Mouse (Mus musculus): ENCODE results near the gene Ddb2. TPM values are rescaled to one million over a fixed set of nuclear protein-coding genes. Genes with fewer than 3 reads are reported as not detected.
A peak's percentile ranks its signal among the peaks of the same experiment; 100 is the strongest.

Gene Ddb2
- polyA plus RNA-seq, 1 experiment = not detected

DNA sequence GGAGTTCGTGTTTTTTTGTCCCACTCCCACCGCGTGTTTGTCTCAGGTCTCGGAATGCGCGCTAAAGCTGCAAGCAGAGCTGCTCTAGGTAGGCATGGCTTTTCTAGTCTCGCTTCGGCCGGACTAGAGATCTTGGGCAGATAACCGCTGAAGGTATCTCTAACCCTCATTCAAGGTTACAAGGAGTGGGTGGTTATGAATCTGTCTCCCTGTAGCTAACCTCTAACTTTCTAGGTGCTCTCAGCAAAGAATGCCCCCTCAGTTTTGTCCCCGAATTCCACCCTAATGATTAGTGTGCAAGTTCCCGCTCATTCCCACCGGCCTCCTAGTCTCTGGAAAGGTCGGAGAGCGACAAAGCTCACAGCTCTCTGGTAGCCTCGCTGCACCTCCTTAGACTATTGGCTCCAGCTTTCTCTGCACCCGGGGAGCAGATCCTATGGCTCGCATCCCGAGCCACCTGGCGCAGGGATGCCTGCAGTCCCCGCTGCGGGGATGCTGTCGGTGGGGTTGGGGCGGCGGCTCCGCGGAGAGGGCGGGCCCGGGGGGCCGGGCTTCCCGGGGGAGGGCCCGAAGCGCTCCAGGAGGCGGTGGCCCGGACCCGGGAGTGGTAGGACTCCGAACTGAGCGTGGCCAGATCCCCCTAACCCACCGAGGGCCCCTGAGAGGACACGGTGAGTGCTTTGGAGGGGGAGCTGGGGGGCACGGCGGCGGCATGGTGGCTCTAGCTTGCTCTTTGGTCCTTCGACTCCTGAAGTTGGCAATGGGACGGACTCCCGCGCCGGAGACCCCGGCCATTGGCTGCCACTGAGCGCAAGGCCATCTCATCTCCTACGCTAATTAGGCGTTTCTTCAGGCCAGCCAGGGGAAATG, 19.7 kb upstream of the Ddb2 start:
- WGBS = 1% methylated on average over 52 of the region's 52 CpGs
- H3K4me1 ChIP-seq (ENCODE audit: control insufficient read depth, insufficient read depth, low read length) = peaks cover 18% of the 10 kb centered on the region
- H3K27ac ChIP-seq (ENCODE audit: insufficient read depth, low read depth, low read length) = no peak overlapping the region
- no peak for TF ChIP-seq CTCF (IDR thresholded peaks at IDR 0.05; ENCODE audit: insufficient read depth, low read depth, low read length)
- TF ChIP-seq POLR2A (IDR thresholded peaks at IDR 0.05; ENCODE audit: insufficient read depth, low read depth, low read length) = 0 out of 2 replicates have a peak, but pooled peaks have one; percentile 27
- H3K4me3 ChIP-seq (ENCODE audit: insufficient read depth, low read depth, low read length) = peak overlapping the region; percentile 53

GRCm38 (mm10) chr2:91255661-91256150, 18.9 kb upstream of the Ddb2 start, which contains the start of gene Pacsin3:
Pacsin3 (plus strand) TSS chr2:91255954.
- 4% methylated on average over 27 of the region's 27 CpGs for WGBS
- TF ChIP-seq CTCF (IDR thresholded peaks at IDR 0.05; ENCODE audit: insufficient read depth, low read depth, low read length) (no peak), POLR2A (IDR thresholded peaks at IDR 0.05; ENCODE audit: insufficient read depth, low read depth, low read length) (no peak)

GRCm38 (mm10) chr2:91254725-91255380, 18.1 kb upstream of the Ddb2 start:
- H3K27ac ChIP-seq (ENCODE audit: insufficient read depth, low read depth, low read length) = no peak overlapping the region
- WGBS = 64% methylated on average over 8 of the region's 8 CpGs
- H3K4me3 ChIP-seq (ENCODE audit: insufficient read depth, low read depth, low read length) = no peak overlapping the region
- TF ChIP-seq CTCF (IDR thresholded peaks at IDR 0.05; ENCODE audit: insufficient read depth, low read depth, low read length) = no peak
- no peak for TF ChIP-seq POLR2A (IDR thresholded peaks at IDR 0.05; ENCODE audit: insufficient read depth, low read depth, low read length)
- H3K4me1 ChIP-seq (ENCODE audit: control insufficient read depth, insufficient read depth, low read length) = peaks cover 18% of the 10 kb centered on the region

More at GRCm38 (mm10) chr2:91255661-91256150, 18.9 kb upstream of the Ddb2 start, which contains the start of gene Pacsin3:
- Histone ChIP-seq H3K4me1 (ENCODE audit: control insufficient read depth, insufficient read depth, low read length) (peaks cover 18% of the 10 kb centered on the region), H3K4me3 (ENCODE audit: insufficient read depth, low read depth, low read length) (peak within 1 kb of the TSS; percentile 53), H3K27ac (ENCODE audit: insufficient read depth, low read depth, low read length) (no peak within 1 kb of the TSS)

DNA sequence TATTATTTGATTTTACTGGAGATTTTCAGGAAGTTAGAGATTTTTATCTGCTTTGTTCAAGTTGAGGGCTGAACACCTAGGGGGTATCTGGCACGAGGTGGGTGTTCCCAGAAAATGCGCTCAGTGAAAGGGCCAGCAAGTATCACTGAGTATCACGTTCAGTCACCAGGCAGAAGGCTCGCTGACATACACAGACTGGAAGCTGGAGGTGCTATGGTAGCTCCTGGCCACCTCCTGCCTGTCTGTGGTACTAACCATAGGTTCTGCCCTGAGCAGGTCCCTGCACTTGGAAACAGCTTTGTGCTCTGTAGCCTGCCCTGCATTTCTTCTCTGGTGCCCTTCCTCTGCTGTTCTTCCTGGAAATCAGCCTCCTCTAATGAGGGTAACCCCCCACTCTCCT, 15.7 kb upstream of the Ddb2 start:
- Histone ChIP-seq H3K27ac (ENCODE audit: insufficient read depth, low read depth, low read length) (no peak overlapping the region), H3K4me1 (ENCODE audit: control insufficient read depth, insufficient read depth, low read length) (peaks cover 12% of the 10 kb centered on the region), H3K4me3 (ENCODE audit: insufficient read depth, low read depth, low read length) (no peak overlapping the region)
- TF ChIP-seq CTCF (IDR thresholded peaks at IDR 0.05; ENCODE audit: insufficient read depth, low read depth, low read length) (no peak), POLR2A (IDR thresholded peaks at IDR 0.05; ENCODE audit: insufficient read depth, low read depth, low read length) (no peak)
- WGBS = 62% methylated on average over 4 of the region's 4 CpGs

GRCm38 (mm10) chr2:91252001-91252400, 15.2 kb upstream of the Ddb2 start:
- TF ChIP-seq POLR2A (IDR thresholded peaks at IDR 0.05; ENCODE audit: insufficient read depth, low read depth, low read length) = no peak
- TF ChIP-seq CTCF (IDR thresholded peaks at IDR 0.05; ENCODE audit: insufficient read depth, low read depth, low read length) = no peak
- H3K27ac ChIP-seq (ENCODE audit: insufficient read depth, low read depth, low read length) = no peak overlapping the region
- H3K4me1 ChIP-seq (ENCODE audit: control insufficient read depth, insufficient read depth, low read length) = peaks cover 7% of the 10 kb centered on the region
- no peak overlapping the region for H3K4me3 ChIP-seq (ENCODE audit: insufficient read depth, low read depth, low read length)
- WGBS = 70% methylated on average over 4 of the region's 4 CpGs

- TF ChIP-seq POLR2A (IDR thresholded peaks at IDR 0.05; ENCODE audit: insufficient read depth, low read depth, low read length) (no peak), CTCF (IDR thresholded peaks at IDR 0.05; ENCODE audit: insufficient read depth, low read depth, low read length) (no peak)
- WGBS = 89% methylated on average over 4 of the region's 4 CpGs
- H3K4me1 ChIP-seq (ENCODE audit: control insufficient read depth, insufficient read depth, low read length) = peaks cover 3% of the 10 kb centered on the region; the same call in 1 of the 2 replicates
- no peak overlapping the region for H3K27ac ChIP-seq (ENCODE audit: insufficient read depth, low read depth, low read length)
- no peak overlapping the region for H3K4me3 ChIP-seq (ENCODE audit: insufficient read depth, low read depth, low read length)
These were observed 11.6 kb upstream of the Ddb2 start for GRCm38 (mm10) chr2:91248366-91248765.

- no peak for TF ChIP-seq CTCF (IDR thresholded peaks at IDR 0.05; ENCODE audit: insufficient read depth, low read depth, low read length)
- TF ChIP-seq POLR2A (IDR thresholded peaks at IDR 0.05; ENCODE audit: insufficient read depth, low read depth, low read length) = no peak
- Histone ChIP-seq H3K4me1 (ENCODE audit: control insufficient read depth, insufficient read depth, low read length) (peaks cover 3% of the 10 kb centered on the region; the same call in 1 of the 2 replicates), H3K4me3 (ENCODE audit: insufficient read depth, low read depth, low read length) (no peak overlapping the region), H3K27ac (ENCODE audit: insufficient read depth, low read depth, low read length) (no peak overlapping the region)
- WGBS = 79% methylated on average over 5 of the region's 5 CpGs
These were observed 7.9 kb upstream of the Ddb2 start for GRCm38 (mm10) chr2:91244557-91245228.

DNA sequence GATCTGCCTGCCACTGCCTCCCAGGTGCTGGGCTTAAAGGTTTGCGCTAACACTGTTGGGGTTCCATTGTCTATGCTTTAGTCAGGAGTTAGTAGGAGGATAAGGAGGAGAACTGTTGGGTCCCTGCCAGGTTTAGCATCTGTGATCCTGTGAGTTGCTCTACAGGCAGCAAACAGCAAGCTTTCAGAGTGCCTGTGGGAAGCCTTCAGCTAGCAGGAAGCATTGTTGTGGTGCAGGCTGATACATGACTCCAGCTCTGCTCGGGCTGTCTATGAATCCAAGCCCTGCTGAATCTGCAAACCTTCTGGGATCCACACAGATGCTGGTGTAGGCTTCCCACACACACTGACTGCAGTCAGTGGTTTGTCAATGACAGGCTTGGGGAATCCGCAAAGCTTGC, 6.6 kb upstream of the Ddb2 start:
- 33% methylated on average over 3 of the region's 3 CpGs for WGBS
- TF ChIP-seq POLR2A (IDR thresholded peaks at IDR 0.05; ENCODE audit: insufficient read depth, low read depth, low read length) (no peak), CTCF (IDR thresholded peaks at IDR 0.05; ENCODE audit: insufficient read depth, low read depth, low read length) (no peak)
- Histone ChIP-seq H3K27ac (ENCODE audit: insufficient read depth, low read depth, low read length) (no peak overlapping the region), H3K4me1 (ENCODE audit: control insufficient read depth, insufficient read depth, low read length) (peaks cover 3% of the 10 kb centered on the region; the same call in 1 of the 2 replicates), H3K4me3 (ENCODE audit: insufficient read depth, low read depth, low read length) (no peak overlapping the region)

Measured in olfactory bulb, adult 2 months (tissue).